Mouse (Mus musculus): Measurements from ENCODE around the gene Gsdma2. TPM values are rescaled to one million over a fixed set of nuclear protein-coding genes. Genes with fewer than 3 reads are reported as not detected.
A peak's percentile ranks its signal among the peaks of the same experiment; 100 is the strongest.

Gene Gsdma2
- polyA plus RNA-seq, 1 experiment: not detected

DNA sequence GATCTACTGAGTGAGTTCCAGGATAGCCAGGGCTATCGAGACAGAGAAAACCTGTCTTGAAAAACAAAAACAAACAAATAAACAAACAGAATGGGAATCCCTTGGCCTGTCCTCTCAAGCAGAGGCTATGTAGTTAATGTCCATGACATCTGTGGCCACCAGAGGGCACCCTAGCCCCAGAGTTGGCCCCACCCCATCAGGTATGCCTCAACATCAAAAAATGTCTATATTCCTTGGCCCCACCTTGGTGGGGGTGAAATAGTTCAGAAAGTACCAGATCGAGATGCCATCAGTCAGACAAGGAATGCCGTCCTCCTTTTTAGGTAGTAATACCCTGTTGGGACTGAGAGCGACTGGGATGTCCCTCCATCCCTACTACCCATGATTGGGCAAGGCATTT lies 53.4 kb downstream of the Gsdma2 start:
- Histone ChIP-seq H3K27ac (ENCODE audit: control insufficient read depth, insufficient read depth, low read depth, low read length, poor library complexity) (no peak overlapping the region), H3K4me3 (replicated peaks; ENCODE audit: control insufficient read depth, low read depth, low read length) (no peak overlapping the region), H3K4me1 (ENCODE audit: control insufficient read depth, insufficient read depth, low read length) (no peaks in the 10 kb centered on the region)
- WGBS: 22% methylated on average over 4 of the region's 4 CpGs
- TF ChIP-seq CTCF (IDR thresholded peaks at IDR 0.05; ENCODE audit: control insufficient read depth, insufficient read depth, low read length) (peak; percentile 97), POLR2A (IDR thresholded peaks at IDR 0.05; ENCODE audit: borderline replicate concordance, control insufficient read depth, low read depth, low read length) (no peak)

DNA sequence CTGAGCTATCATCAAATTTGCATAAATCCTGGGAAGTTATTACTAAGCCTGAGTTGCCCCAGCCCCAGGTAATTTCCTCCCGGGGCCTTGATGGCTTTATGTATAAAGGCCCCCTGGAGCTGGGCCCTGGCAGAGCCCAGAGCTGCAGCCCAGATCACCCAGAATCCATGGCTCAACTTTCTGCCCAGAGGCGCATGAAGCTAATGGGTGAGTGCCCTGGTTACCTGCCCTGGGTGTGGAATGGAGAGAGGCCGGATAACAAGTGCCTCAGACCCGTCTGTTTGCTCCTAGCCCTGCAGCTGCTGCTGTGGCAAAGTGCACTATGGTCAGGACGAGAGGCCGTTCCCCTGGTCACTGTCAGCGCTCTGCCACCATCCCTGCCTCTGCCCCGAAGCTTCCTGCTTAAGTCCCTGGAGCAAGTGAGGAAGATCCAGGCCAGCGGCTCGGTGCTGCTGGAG lies 54.7 kb downstream of the Gsdma2 start, which contains the start of gene Csf3:
Csf3 (plus strand) TSS at position 51 of the 458 bp plus-strand sequence.
- Histone ChIP-seq H3K4me3 (replicated peaks; ENCODE audit: control insufficient read depth, low read depth, low read length) (no peak within 1 kb of the TSS), H3K4me1 (ENCODE audit: control insufficient read depth, insufficient read depth, low read length) (no peaks in the 10 kb centered on the region), H3K27ac (ENCODE audit: control insufficient read depth, insufficient read depth, low read depth, low read length, poor library complexity) (no peak within 1 kb of the TSS)
- TF ChIP-seq POLR2A (IDR thresholded peaks at IDR 0.05; ENCODE audit: borderline replicate concordance, control insufficient read depth, low read depth, low read length): no peak
- TF ChIP-seq CTCF (IDR thresholded peaks at IDR 0.05; ENCODE audit: control insufficient read depth, insufficient read depth, low read length): no peak
- 78% methylated on average over 10 of the region's 10 CpGs for WGBS

DNA sequence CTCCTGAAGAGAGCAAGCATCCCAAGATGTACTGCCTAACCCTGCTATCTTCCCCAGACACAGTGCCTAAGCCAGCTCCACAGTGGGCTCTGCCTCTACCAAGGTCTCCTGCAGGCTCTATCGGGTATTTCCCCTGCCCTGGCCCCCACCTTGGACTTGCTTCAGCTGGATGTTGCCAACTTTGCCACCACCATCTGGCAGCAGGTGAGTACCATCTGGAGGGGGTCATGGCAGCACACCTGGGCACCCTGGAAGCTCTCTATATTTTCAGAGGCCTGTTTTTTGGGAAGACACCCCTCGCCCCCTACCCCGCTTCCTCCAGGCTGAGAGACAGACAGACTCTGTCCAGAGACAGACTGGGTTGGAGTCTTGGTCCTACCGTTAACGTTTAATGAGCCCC lies 55.8 kb downstream of the Gsdma2 start:
- Histone ChIP-seq H3K4me1 (ENCODE audit: control insufficient read depth, insufficient read depth, low read length) (no peaks in the 10 kb centered on the region), H3K27ac (ENCODE audit: control insufficient read depth, insufficient read depth, low read depth, low read length, poor library complexity) (no peak overlapping the region), H3K4me3 (replicated peaks; ENCODE audit: control insufficient read depth, low read depth, low read length) (no peak overlapping the region)
- 65% methylated on average over 5 of the region's 5 CpGs for WGBS
- TF ChIP-seq POLR2A (IDR thresholded peaks at IDR 0.05; ENCODE audit: borderline replicate concordance, control insufficient read depth, low read depth, low read length): no peak
- TF ChIP-seq CTCF (IDR thresholded peaks at IDR 0.05; ENCODE audit: control insufficient read depth, insufficient read depth, low read length): no peak

DNA sequence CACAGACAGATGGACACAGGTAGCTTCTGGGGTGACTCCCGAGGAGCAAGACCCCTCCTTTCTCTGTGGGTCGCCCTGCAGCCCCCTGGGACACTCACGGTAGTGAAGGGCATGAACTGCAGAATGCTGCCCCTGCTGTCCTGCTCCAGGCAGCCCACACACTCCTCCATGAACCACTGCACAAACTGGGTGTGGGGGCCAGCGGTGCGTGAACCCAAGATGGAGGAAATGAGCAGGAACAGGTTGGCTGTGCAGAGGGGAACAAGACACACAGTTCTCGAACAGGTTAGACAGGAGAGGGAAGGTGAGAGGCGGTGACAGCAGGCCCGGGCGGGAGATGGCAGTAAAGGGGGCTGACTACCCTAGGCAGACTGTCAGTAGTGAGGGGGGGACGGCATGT lies 58.5 kb downstream of the Gsdma2 start:
- WGBS: 86% methylated on average over 10 of the region's 10 CpGs
- no peak for TF ChIP-seq CTCF (IDR thresholded peaks at IDR 0.05; ENCODE audit: control insufficient read depth, insufficient read depth, low read length)
- TF ChIP-seq POLR2A (IDR thresholded peaks at IDR 0.05; ENCODE audit: borderline replicate concordance, control insufficient read depth, low read depth, low read length): no peak
- Histone ChIP-seq H3K4me3 (replicated peaks; ENCODE audit: control insufficient read depth, low read depth, low read length) (no peak overlapping the region), H3K4me1 (ENCODE audit: control insufficient read depth, insufficient read depth, low read length) (peaks cover 2% of the 10 kb centered on the region; the same call in 1 of the 2 replicates), H3K27ac (ENCODE audit: control insufficient read depth, insufficient read depth, low read depth, low read length, poor library complexity) (no peak overlapping the region)

Other genes starting within 250 kb of the Gsdma2 start
- gene Pgap3, start 246.3 kb upstream of the Gsdma2 start, polyA plus RNA-seq (2011; ENCODE audit: insufficient read depth, insufficient read length, low replicate concordance, missing spikeins): 2.4 and 2.7 TPM in 2 replicates
- gene Erbb2, start 234.3 kb upstream of the Gsdma2 start, polyA plus RNA-seq (2011; ENCODE audit: insufficient read depth, insufficient read length, low replicate concordance, missing spikeins): 0.97 and 2.4 TPM in 2 replicates
- 25.3 and 33.9 TPM in 2 replicates for gene Mien1, start 207.8 kb upstream of the Gsdma2 start, polyA plus RNA-seq (2011; ENCODE audit: insufficient read depth, insufficient read length, low replicate concordance, missing spikeins)
- gene Grb7, start 200.4 kb upstream of the Gsdma2 start, polyA plus RNA-seq (2011; ENCODE audit: insufficient read depth, insufficient read length, low replicate concordance, missing spikeins): 0.85 TPM in 1 of 2 replicates, not detected in the other
- gene Ikzf3, start 100.7 kb upstream of the Gsdma2 start, polyA plus RNA-seq (2011; ENCODE audit: insufficient read depth, insufficient read length, low replicate concordance, missing spikeins): 13.3 and 41.7 TPM in 2 replicates
- gene Zpbp2, start 95.7 kb upstream of the Gsdma2 start, polyA plus RNA-seq (2011; ENCODE audit: insufficient read depth, insufficient read length, low replicate concordance, missing spikeins): 2.2 and 6.5 TPM in 2 replicates
- gene Ormdl3, start 59.4 kb upstream of the Gsdma2 start, polyA plus RNA-seq (2011; ENCODE audit: insufficient read depth, insufficient read length, low replicate concordance, missing spikeins): 41.1 and 41.2 TPM in 2 replicates
- not detected in 2 replicates for gene Lrrc3c, start 48.5 kb upstream of the Gsdma2 start, polyA plus RNA-seq (2011; ENCODE audit: insufficient read depth, insufficient read length, low replicate concordance, missing spikeins)
- 50.6 and 60.6 TPM in 2 replicates for gene Gm12355, start 21.1 kb upstream of the Gsdma2 start, polyA plus RNA-seq (2011; ENCODE audit: insufficient read depth, insufficient read length, low replicate concordance, missing spikeins)
- not detected in 2 replicates for gene Gsdma3, start 20.4 kb upstream of the Gsdma2 start, polyA plus RNA-seq (2011; ENCODE audit: insufficient read depth, insufficient read length, low replicate concordance, missing spikeins)
- 0.55 and 0.70 TPM in 2 replicates for gene Gsdma, start 17.6 kb downstream of the Gsdma2 start, polyA plus RNA-seq (2011; ENCODE audit: insufficient read depth, insufficient read length, low replicate concordance, missing spikeins)
- 28.2 and 57.7 TPM in 2 replicates for gene Psmd3, start 35.8 kb downstream of the Gsdma2 start, polyA plus RNA-seq (2011; ENCODE audit: insufficient read depth, insufficient read length, low replicate concordance, missing spikeins)
- not detected in 2 replicates for gene Csf3, start 54.5 kb downstream of the Gsdma2 start, polyA plus RNA-seq (2011; ENCODE audit: insufficient read depth, insufficient read length, low replicate concordance, missing spikeins)
- 26.7 and 28.7 TPM in 2 replicates for gene Med24, start 82.7 kb downstream of the Gsdma2 start, polyA plus RNA-seq (2011; ENCODE audit: insufficient read depth, insufficient read length, low replicate concordance, missing spikeins)
- gene Thra, start 93.9 kb downstream of the Gsdma2 start, polyA plus RNA-seq (2011; ENCODE audit: insufficient read depth, insufficient read length, low replicate concordance, missing spikeins): 27.5 and 35.4 TPM in 2 replicates
- gene Nr1d1, start 128.6 kb downstream of the Gsdma2 start, polyA plus RNA-seq (2011; ENCODE audit: insufficient read depth, insufficient read length, low replicate concordance, missing spikeins): 2.4 and 4.8 TPM in 2 replicates
- gene Msl1, start 148.8 kb downstream of the Gsdma2 start, polyA plus RNA-seq (2011; ENCODE audit: insufficient read depth, insufficient read length, low replicate concordance, missing spikeins): 46.7 and 69.9 TPM in 2 replicates
- 29.3 and 38.5 TPM in 2 replicates for gene Casc3, start 158.1 kb downstream of the Gsdma2 start, polyA plus RNA-seq (2011; ENCODE audit: insufficient read depth, insufficient read length, low replicate concordance, missing spikeins)
- gene Rapgefl1, start 190.0 kb downstream of the Gsdma2 start, polyA plus RNA-seq (2011; ENCODE audit: insufficient read depth, insufficient read length, low replicate concordance, missing spikeins): 1.5 and 6.8 TPM in 2 replicates
- gene Wipf2, start 216.9 kb downstream of the Gsdma2 start, polyA plus RNA-seq (2011; ENCODE audit: insufficient read depth, insufficient read length, low replicate concordance, missing spikeins): 5.9 and 11.3 TPM in 2 replicates

Data from bone marrow, adult 2 months (tissue).